Mouse (Mus musculus) spleen, adult 18-20 months (tissue): ENCODE measurements at regions not wholly inside any gene's neighbourhood (a gene's known extent, or its start where the extent isn't known, plus 50 kb on each side); places are given as distances from the start of the nearest gene placed in this dataset.

Source experiments
- DNase-seq, 2 experiments: peaks; one replicate each; pipeline ENCODE4 v3.0.0; 2022; ENCODE audit warnings: mixed read lengths in 2 of 2

DNA sequence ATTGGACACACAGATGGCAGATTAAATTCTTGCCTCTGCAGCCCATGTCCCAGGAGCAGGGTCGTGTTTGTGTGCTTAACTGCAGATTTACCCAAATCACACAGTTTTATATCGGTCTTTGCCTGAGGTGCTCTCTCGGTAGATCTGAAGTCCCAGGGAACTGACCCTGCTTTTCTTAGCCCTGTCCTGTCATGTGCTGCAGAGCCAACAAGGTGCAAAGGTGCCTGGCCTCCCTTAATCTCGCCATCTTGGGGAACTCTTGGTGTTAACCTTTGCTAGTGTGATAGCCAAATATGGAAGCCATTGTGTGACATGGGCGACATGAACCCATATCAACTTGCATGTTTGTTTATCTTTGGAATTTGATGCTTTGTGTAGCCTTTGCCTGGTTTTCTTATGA is 107.1 kb upstream of the Lyplal1 start:
- no peak for DNase-seq

GRCm38 (mm10) chr1:186223417-186223816 is 106.3 kb upstream of the Lyplal1 start:
- DNase-seq, result no peak

- DNase-seq, result no peak
Measured at GRCm38 (mm10) chr1:186218995-186219394, 101.9 kb upstream of the Lyplal1 start.

DNA sequence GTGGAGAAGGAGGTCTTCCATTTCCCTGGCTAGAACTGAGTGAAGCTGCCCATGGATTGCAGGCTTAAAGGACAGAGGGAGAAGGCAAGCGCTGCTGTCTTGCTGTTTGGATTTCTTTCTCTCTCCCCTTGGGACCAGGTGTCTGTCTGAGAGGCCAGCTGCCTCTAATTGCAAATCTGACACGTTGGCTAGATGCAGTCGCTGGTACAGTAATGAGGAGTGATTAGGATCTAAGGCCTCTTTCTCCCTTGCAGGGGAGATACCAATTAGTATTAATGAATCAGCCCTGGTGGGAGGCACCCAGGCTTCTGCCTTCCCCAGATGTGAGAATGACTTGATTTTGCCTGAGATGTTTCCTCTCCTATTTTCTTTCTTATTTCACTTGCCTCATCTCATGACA is 100.1 kb upstream of the Lyplal1 start:
- DNase-seq, result no peak

- no peak for DNase-seq
Measured at GRCm38 (mm10) chr1:186204151-186204550, 87.0 kb upstream of the Lyplal1 start.

DNA sequence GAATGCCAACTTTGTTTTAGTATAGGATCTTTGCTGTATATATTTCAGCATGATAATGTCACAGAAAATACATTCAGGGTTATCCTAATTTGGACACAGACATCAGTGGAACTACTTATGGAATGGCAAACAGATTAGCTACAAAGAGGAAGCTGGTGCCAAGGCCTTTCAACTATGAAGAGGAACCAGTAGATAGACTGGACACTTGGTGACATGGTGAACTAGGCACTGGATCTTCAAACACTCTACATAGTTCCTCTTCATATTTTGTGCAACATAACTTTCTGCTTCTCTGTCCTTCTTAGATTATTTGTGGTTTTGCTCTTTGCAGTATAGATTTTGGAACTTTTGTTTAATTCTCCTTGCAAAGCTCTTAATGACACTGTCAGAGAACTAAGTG is 85.4 kb upstream of the Lyplal1 start:
- DNase-seq, result no peak

DNA sequence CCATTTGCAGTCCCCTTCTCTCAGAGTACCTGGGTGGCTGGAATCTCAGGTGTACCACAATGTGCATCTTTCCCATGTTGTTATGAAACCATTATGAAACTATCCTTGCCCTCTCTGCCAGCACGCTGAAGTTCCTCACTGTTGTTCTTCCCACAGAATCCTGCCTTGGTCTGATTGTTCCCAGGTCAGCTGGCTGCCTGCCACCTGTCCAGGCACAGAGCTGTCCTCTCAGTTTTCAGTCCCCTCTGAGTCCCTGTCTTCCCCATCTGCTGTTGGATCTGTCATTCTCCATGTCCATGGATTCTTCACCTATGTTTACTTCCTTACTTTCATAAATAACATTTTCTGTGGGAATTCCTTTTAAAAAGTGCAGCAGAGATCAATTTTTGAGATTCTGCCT is 81.3 kb upstream of the Lyplal1 start:
- DNase-seq, result no peak

DNA sequence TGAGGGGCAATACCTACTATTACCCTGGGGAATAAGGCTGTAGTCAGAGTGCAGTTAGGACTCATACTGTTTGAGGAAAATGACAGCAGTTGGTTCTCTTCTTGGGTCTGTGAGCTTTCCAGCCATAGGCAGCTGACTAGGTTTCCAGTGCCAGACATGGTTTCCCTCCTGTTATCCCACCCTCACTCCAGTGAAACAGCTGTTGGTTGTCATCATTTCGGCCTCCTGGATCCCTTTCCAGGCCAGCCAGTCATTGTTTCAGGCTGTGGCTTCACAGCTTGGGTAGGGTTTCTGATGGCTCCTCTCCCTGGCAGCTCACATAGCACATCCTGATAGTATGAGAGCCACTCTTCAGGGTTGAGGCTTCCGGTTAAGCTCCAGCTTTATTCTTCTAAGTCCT is 79.9 kb upstream of the Lyplal1 start:
- no peak for DNase-seq

DNA sequence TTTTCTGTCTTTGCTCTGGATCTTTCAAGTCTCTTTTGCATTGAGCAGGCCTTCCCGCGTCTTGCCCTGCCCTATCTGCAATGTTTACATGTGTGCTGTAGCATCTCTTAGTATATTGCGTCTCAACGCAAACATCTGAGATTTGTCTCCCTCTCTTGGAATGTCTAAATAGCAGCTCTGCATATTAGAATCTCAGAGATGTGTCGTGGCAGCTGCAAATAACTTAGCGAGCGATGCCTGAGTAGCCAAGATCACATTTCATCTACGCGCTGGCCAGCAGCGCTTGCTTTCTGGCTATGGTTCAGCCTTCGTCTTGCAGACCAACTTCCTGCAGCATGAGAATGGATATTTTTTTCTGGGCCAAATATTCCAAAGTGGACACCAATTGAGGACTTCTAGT is 72.3 kb upstream of the Lyplal1 start:
- DNase-seq, result no peak

DNA sequence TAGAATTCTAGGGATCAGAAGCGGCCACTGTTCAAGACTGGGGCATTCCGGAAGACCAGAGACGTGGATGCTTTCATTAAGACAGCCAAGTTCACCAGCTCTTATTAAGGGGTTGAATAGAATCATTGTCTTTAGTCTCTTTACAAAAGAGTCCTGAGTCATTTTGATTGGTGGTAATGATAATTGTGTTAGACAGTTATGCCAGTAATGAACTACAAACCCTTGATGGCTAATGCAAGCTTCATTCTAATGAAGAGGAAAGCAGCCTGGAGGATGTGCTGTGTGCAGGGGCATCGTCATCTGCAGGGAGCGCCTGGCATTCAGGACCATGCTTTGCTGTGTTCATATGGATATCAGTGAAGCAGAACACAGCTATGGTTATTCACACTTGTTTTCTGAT is 70.3 kb upstream of the Lyplal1 start:
- DNase-seq, result no peak

GRCm38 (mm10) chr1:186183204-186183651 is 66.1 kb upstream of the Lyplal1 start:
- DNase-seq, result no peak

DNA sequence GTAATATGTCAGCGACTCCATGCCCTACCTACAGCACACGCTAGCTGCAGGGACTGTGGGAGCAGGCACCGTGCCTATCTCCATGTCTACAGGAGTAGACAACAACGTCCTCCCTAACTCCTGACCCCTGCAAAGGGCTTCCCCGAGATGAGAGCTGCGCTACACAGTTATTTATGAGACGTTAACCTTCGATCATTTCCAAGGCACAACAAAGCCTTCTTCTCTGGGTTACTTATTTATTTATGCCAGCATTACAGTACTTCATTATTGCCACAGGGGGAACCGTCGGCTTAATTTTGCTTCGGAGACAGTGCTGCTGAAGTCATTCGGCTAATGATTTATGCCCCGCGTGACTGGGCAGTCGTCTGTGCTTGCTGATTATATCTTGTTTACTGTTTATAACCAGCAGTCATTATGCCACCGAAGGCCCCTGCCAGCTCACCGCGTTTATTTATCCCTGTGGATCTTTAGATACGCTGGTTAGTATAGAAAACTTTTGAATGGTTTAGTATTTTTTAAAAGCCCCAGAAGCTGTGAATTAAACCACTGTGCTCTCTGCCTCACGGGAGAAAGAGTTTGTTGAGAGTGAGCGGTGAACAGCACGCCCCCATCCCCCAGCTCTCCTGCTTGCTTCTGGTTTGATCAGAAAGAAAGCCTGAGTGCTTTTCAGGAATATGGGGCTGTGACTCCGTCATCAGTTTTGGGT is 65.5 kb upstream of the Lyplal1 start:
- no peak for DNase-seq

- no peak for DNase-seq
Measured at GRCm38 (mm10) chr1:186177019-186177418, 59.9 kb upstream of the Lyplal1 start.

- no peak for DNase-seq
Measured at GRCm38 (mm10) chr1:186173472-186174014, 56.4 kb upstream of the Lyplal1 start.

- no peak for DNase-seq
Measured at GRCm38 (mm10) chr1:186171691-186172090, 54.6 kb upstream of the Lyplal1 start.
